Mouse (Mus musculus): ENCODE data around the gene Numbl.

- TF ChIP-seq CTCF (conservative IDR thresholded peaks at IDR 0.05 in 1 of 2, IDR thresholded peaks at IDR 0.05 in 1 of 2; ENCODE audit: low read depth in 2 of 2, low read length in 2 of 2) (no peak), MAZ (IDR thresholded peaks at IDR 0.05; ENCODE audit: low read depth, low read length) (no peak), USF1 (IDR thresholded peaks at IDR 0.05; ENCODE audit: low read depth, low read length) (no peak), ETS1 (conservative IDR thresholded peaks at IDR 0.05; ENCODE audit: low read depth, low read length) (no peak), EP300 (IDR thresholded peaks at IDR 0.05; ENCODE audit: low read length) (no peak), NELFE (IDR thresholded peaks at IDR 0.05; ENCODE audit: low read depth, low read length) (no peak), POLR2A (IDR thresholded peaks at IDR 0.05; ENCODE audit: low read depth, low read length) (no peak), MEF2A (IDR thresholded peaks at IDR 0.05; ENCODE audit: borderline replicate concordance, low read depth, low read length) (no peak), HCFC1 (IDR thresholded peaks at IDR 0.05; ENCODE audit: low read depth, low read length) (no peak), MYC (IDR thresholded peaks at IDR 0.05; ENCODE audit: low read depth, low read length) (no peak), MXI1 (IDR thresholded peaks at IDR 0.05; ENCODE audit: low read depth, low read length) (no peak), TCF12 (IDR thresholded peaks at IDR 0.05; ENCODE audit: low read depth, low read length) (no peak), E2F4 (IDR thresholded peaks at IDR 0.05; ENCODE audit: insufficient replicate concordance, low read depth, low read length) (no peak), ZNF384 (IDR thresholded peaks at IDR 0.05; ENCODE audit: low read depth, low read length) (no peak)
Observed at GRCm38 (mm10) chr7:27261888-27262287, 3.7 kb downstream of the Numbl start.
